Mouse (Mus musculus) cerebellum, postnatal 10 days (tissue): Measurements from ENCODE around the gene Rrp1.

ENCODE experiments used
- DNase-seq, 2 experiments: peaks; one replicate each; pipeline ENCODE4 v3.0.0; 2021; ENCODE audit warnings: mixed read lengths in 2 of 2

Rrp1 gene

DNA sequence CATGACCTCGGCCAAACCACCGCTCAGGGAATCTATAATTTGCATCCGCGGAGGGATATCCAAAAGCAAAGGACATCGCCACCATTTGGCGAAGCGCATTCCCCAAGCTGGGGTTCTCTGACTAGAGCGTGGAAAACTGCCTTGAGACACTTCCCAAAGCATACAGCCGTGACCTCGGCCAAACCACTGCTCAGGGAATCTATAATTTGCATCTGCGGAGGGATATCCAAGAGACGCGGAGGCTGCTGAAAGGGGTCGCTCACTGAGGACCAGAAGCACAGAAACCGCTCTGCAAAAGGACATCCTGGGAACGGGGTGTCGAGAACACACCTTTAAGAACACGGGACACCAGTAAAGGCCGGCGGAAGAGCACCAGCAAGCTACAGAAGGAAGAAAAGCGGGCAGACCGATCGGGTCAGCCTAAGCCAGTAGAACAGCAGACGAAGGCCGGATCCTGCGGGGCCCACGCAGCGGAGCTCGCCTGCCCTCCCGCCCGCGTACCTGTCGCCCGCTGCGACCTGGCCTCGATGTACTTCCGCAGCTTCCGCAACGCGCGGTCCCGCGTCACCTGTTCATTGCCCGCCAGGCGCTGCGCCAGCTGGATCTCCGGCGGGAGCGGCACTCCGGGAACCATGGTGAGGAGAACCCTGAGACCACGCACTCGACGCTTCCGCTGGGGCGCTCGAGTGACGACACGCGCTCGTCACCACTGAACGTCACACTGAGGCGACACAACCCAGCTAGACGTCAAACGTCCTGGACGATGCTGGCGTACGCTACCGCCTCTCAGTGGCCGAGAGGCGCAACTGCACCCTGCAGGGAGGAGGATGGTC lies at the start of gene Rrp1:
Gene Rrp1 (minus strand): TSS at position 725 of the 833 bp plus-strand sequence.
- peak; percentile 98 for DNase-seq

- peak in 1 of 2 experiments; percentile 39 for DNase-seq
Measured at GRCm38 (mm10) chr10:78461767-78462166, 48.9 kb upstream of the Rrp1 start.

- DNase-seq = no peak
Measured at GRCm38 (mm10) chr10:78460463-78460862, 47.6 kb upstream of the Rrp1 start.

GRCm38 (mm10) chr10:78458348-78459111 lies 45.7 kb upstream of the Rrp1 start:
- DNase-seq = peak; percentile 30 to 36

DNA sequence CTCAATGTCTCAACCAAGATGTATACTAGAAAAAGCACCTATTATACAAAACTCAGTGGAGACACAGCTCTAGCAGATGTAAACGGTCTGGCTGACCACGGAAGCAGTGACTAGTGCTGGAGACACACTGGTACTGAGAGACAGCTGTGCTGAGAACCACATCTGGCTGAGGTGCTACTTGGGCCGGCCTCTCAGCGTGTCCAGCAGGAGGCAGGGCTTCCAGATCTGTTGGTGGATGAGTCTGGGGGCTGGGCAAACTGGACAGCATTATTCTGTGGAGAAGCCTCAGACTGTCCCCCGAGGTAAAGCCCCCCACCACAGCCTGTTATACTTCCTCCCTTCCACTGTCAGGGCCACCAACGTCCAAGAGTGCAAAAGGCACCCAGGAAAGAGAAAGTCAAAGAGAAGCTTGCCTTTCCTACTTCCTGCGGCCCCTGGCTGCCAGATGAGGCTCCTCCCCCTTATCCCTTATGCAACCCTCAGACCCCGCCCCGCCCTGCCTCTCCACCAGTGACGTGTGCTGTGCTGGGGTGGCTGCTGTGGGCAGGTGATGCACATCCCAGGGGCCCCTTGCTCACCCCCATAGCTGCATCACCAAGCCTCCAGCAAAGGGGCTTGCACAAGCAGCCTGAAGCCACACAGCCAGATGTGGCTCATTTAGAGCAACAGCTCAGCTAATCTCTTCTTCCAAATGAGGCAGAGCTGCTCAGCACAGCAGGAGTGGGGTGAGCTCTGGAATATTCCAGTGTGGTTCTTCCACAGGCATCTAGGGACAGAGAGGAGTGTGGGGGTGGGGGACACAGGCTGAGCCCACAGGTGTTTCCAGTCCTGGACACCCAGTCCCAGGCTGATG lies 44.9 kb upstream of the Rrp1 start:
- peak in 1 of 2 experiments; percentile 34 for DNase-seq

DNA sequence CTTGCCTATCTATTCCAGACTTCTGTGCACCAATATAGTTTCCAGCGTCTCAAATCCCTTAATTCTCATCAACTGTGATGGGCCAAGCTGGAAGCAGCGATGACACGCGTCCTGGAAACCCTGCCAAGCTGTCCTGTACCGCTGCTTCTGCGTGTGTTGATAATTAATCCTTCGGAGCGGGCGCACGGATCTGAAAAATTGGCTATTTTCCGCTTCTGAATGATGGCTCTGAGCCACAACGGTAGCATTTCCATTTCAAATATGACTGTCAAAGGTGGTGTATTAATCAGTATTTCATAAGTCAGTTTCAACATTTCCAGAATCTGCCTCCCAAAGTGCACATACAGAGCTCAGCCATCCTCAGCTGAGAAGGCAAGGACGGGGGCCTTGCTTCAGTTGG lies 43.9 kb upstream of the Rrp1 start:
- DNase-seq = peak; percentile 57 to 59

- DNase-seq = no peak
Measured at GRCm38 (mm10) chr10:78452641-78453040, 39.8 kb upstream of the Rrp1 start.

DNA sequence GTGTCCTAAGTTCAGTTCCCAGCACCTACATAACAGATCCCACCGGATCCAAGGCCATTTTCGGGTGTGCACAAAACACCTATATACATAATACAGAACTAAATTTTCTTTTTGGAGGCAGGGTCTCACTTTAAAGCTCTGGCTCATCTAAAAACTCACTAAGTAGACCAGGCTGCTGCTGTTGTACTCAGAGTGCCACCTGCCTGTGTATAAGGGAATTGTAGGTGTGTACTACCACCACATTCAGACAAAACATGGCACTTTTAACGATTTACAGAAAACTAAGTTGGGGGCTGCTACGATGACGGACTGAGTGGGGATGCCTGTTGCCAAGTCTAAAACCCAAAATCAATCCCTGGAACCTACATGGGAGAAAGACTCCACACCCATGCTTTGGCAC lies 37.9 kb upstream of the Rrp1 start:
- no peak for DNase-seq

DNA sequence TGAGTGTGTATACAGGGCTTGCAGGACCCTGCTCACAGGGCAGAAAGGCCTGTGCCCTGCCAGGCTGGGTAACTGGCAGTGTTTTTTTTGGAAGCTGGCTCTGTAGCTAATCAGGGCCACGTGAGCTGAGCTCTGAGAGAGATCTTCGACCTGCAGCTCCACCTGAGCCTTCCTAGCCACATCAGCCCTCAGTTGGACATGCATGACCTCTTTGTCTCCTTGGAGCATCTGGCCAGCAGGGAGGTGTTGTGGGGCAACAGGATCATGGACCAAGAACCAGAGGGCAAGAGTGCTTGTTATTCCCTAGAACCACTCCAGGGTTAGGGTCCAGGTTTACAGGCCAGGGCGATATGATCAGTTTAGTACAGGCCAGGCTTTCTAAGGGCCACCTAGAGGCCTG lies 34.6 kb upstream of the Rrp1 start:
- no peak for DNase-seq

DNA sequence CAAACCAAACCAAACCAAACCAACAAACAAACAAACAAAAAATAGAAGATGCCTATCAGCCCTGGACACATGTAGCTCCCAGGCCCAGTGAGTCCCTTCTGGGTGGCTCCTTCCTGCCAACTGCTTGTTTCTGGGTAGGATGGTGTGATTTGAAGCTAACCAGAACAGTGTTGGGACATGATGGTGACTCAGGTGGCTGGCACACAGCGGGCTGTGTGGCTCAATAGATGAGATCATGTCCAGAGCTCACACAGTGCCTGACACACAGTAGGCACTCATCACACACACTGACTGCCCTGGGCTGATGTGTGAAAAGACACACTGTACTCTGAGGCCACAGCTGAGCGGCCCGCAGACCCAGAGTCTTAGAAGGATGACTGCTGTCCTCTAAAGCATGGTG lies 33.4 kb upstream of the Rrp1 start:
- no peak for DNase-seq

DNA sequence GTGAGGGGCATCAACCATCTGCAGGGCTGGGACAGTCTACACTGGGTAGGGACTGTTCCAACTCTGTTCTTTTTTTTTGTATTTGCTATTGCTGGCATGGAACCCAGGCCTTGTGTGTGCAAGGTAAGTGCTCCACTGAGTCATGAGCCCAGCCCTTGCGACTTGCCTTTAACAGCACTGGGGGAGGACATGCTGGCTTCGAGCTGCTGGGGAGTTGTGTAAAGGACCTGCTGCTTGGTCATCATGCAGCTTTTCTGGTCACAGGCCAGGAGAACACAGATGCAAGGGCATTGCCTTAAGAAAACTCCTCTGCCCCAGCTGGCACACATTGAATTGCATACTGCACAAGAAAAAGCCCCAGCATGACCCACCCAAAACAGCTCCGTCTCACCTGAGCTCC lies 29.4 kb upstream of the Rrp1 start:
- DNase-seq = no peak

GRCm38 (mm10) chr10:78441606-78442005 lies 28.8 kb upstream of the Rrp1 start:
- DNase-seq = no peak

DNA sequence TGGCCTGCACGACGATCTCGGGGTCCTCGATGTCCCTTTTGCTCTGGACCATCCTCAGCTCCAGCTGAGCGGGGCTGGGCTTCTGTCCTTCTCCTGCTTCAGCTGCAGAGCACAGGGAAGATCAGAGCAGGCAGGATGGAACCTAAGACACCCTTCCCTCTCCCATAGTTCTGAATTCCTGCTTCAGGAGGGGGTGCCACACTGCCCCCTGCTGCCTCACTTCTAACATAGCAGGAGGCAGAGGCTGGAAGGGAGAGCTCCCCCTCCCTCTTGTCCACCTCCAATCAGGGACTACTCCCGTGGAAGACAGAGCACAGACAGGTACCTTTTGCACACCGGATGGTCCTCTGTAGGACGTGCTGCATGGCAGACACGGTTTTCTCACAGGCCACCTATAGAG lies 28.0 kb upstream of the Rrp1 start:
- peak; percentile 40 to 45 for DNase-seq

GRCm38 (mm10) chr10:78439990-78440389 lies 27.1 kb upstream of the Rrp1 start:
- no peak for DNase-seq

DNA sequence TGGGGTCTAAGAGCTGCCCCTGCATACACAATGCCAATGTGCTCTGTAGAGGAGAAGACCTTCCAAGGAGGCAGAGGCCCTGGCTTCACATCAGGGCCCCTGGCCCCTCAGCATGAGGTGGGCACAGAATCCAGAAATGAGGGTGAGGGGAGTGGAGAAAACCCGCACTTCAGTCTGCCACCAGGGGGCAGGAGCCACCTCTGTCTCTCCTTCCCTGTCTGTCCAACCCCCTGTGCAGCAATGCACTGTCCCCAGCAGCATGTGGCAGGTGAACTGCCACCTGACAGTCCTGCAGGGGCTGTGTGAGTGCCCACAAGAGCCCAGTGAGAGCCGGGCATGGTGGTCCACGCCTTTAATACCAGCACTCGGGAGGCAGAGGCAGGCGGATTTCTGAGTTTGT lies 26.7 kb upstream of the Rrp1 start:
- peak; percentile 40 to 50 for DNase-seq

GRCm38 (mm10) chr10:78438094-78438493 lies 25.3 kb upstream of the Rrp1 start:
- peak; percentile 93 to 97 for DNase-seq

DNA sequence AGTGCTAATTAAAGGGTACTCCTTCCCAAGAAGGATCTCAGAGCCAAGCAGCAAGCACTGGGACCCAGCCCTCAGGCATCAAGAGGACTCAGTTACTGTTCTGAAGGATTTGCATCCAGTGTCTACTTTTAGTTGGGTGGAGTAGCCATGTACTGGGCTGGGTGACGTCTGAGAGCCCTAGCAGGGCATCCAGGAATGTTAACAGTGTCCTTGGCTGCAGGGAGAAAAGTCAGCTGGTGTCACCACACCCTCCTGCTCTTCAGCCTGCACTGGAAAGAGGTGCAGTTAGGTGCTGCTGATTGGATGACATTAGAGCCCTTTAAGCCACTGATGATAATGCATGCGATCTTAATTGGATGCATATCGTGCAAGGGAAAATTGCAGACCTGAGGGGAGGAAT lies 20.0 kb upstream of the Rrp1 start:
- no peak for DNase-seq

DNA sequence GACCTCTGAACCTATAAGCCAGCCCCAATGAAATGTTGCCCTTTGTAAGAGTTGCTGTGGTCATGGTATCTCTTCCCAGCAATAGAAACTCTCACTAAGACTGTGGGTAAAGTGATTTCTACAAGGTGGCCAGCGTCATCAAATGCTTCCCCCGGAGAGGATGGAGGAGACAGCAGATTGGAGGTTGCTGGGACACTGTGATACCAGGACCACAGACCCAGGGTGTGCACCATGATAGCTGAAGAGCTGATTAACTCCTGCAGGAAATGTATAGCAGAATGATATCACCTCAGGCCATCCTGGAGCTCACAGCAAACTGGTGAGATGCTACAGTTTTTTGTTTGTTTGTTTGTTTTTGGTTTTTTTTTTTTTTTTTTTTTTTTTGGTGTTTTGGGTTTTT lies 16.9 kb upstream of the Rrp1 start:
- no peak for DNase-seq

- no peak for DNase-seq
Measured at GRCm38 (mm10) chr10:78429180-78429579, 16.3 kb upstream of the Rrp1 start.

DNA sequence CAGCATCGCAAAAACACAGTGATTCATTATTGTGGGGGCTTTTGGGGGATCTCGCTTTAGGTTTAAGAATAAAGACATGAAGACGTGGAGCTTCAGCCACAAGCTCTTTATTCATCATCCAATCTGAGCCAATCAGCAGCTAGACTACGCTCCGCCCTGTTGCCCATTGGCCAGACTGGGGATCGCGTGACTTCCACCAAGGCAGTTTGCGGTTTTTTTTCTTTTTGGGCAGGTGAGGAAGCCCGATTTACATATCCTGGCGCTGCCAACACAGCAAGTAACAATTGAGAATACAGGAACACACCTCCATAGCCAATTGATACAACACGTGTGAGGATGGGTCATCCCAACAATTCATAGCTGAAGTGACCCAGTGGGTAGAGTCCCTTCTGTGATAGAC lies 15.2 kb upstream of the Rrp1 start:
- DNase-seq = no peak

DNA sequence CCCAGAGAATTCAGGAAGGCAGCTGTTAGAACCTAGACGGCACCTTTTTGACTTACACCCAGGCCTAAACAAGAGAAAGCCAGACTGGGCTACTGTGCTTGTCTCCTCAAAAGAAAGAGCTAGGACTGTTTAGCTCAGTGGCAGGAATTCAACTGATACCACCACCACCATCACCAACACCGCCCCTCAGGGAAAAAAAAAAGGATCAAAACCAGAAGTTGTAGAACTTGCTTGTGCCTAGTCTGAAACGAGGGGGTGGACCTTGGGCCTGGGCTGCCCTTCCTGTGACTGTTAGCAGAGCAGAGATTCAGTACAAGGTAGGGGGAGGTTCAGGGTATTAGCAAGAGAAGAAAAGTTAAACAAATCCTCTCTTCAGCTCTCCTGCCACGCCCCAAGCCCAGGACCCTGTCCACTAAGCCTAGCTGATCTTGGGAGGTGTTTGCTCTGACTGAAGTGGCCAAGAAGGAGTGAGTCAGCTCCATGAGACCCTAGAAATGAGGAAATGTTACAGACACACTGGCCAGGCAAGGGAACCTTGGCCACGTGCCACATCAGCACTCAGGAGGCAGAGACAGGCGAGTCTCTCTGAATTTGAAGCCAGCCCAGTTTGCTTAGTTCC lies 13.4 kb upstream of the Rrp1 start:
- DNase-seq = peak; percentile 37 to 44

DNA sequence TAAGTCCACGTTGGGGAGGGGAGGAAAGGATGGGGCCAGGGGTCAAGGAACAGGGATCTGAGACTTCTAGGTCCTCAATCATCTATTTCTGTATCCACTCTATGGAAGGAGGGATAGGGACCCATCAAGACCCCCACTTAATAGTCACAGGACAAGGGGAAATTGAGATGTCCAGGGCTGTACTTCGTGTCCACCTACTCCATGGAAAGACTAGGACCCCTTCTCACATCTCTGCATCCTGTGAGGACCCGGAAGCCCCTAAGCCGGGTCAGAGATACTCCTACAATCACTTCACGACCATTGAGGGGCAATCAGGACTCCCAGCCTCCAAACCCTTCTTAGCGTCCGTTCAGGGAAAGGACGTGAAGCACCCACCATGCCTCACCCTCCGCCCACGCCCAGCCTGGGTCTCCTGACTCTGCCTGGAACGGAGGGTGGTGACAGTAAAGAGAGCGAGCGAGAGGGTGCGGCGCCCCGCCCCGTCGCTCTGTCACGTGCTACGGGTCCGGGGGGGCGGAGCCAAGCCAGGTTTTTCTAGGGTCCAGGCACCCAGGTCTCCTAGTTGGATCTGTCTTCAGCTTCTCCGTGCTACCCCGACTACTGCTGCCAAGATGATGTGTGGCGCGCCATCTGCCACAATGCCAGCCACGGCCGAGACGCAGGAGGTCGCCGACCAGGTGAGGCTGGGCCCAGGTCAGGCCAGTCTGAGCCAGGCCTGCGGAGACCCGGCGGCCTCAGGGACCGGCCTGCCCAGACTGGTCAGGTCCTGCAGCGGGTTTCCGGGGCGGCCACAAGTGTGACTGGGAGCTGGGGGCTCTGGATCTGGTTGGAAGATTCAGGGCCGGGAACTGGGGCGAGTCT lies 12.6 kb upstream of the Rrp1 start, which contains the start of gene Cstb:
Gene Cstb (plus strand): TSS at position 489 of the 861 bp plus-strand sequence.
- DNase-seq = peak; percentile 90 to 93
